In genomic region chr6:84465596-84465995, GRCm38 (mm10) we compare ENCODE assay signal across 20 mouse cellular contexts.
DNase-seq lines count a peak whose midpoint lies in the region; ATAC-seq and TF ChIP-seq lines count a peak whose summit lies in the region.
"Had no signal": no experiment of that assay in that cellular context is flagged by ENCODE, and none has a peak within 500 bp of the region (broad histone marks: within the 10 kb centered on the region; RNA-seq: fewer than 3 reads in every experiment).

No protein-coding gene starts in this region.

- H3K27ac ChIP-seq in forebrain, embryonic 14.5 days (ENCODE audit: low read depth, low read length) = peak overlapping the region; percentile 23; the same call in 1 of the 2 replicates
- no peak overlapping the region for H3K27ac ChIP-seq in forebrain, embryonic 16.5 days (ENCODE audit: low read length)
- no peak overlapping the region; the same call in 1 of the 2 replicates for H3K27ac ChIP-seq in liver, embryonic 13.5 days
- H3K27ac ChIP-seq: embryonic facial prominence, embryonic 12.5 days; forebrain, embryonic 15.5 days; heart, embryonic 15.5 days; hindbrain, embryonic 13.5 days; limb, embryonic 13.5 days; lung, embryonic 15.5 days; macrophage had no signal

- H3K9ac ChIP-seq in forebrain, embryonic 14.5 days (ENCODE audit: low read length) = no peak overlapping the region
- H3K9ac ChIP-seq in forebrain, embryonic 16.5 days (replicated peaks; ENCODE audit: low read depth, low read length) = no peak overlapping the region
- H3K9ac ChIP-seq in liver, embryonic 13.5 days = no peak overlapping the region
- H3K9ac ChIP-seq: embryonic facial prominence, embryonic 12.5 days; forebrain, embryonic 15.5 days; heart, embryonic 15.5 days; hindbrain, embryonic 13.5 days; limb, embryonic 13.5 days; lung, embryonic 15.5 days had no signal

- H3K36me3 ChIP-seq in forebrain, embryonic 14.5 days (ENCODE audit: control insufficient read depth, insufficient read depth, low read length) = no peaks in the 10 kb centered on the region
- H3K36me3 ChIP-seq in forebrain, embryonic 16.5 days (ENCODE audit: control insufficient read depth, insufficient read depth) = no peaks in the 10 kb centered on the region
- no peaks in the 10 kb centered on the region for H3K36me3 ChIP-seq in liver, embryonic 13.5 days
- H3K36me3 ChIP-seq: embryonic facial prominence, embryonic 12.5 days; forebrain, embryonic 15.5 days; heart, embryonic 15.5 days; hindbrain, embryonic 13.5 days; limb, embryonic 13.5 days; lung, embryonic 15.5 days had no signal

- no peaks in the 10 kb centered on the region for H3K27me3 ChIP-seq in forebrain, embryonic 14.5 days (replicated peaks; ENCODE audit: control insufficient read depth, insufficient read depth, low read length)
- H3K27me3 ChIP-seq in forebrain, embryonic 16.5 days (replicated peaks; ENCODE audit: control insufficient read depth, insufficient read depth, low read length) = no peaks in the 10 kb centered on the region
- H3K27me3 ChIP-seq in liver, embryonic 13.5 days = no peaks in the 10 kb centered on the region
- H3K27me3 ChIP-seq: embryonic facial prominence, embryonic 12.5 days; forebrain, embryonic 15.5 days; hindbrain, embryonic 13.5 days; lung, embryonic 15.5 days had no signal

- 87% methylated on average over 5 of the region's 5 CpGs for WGBS in forebrain, embryonic 14.5 days
- WGBS in forebrain, embryonic 16.5 days = 84% methylated on average over 5 of the region's 5 CpGs
- WGBS in liver, embryonic 13.5 days (ENCODE audit: insufficient replicate concordance) = 46% methylated on average over 5 of the region's 5 CpGs
- 85% methylated on average over 5 of the region's 5 CpGs for WGBS in lung, adult 2 months

- no peak for TF ChIP-seq POLR2A in lung, adult 2 months (IDR thresholded peaks at IDR 0.05; ENCODE audit: borderline replicate concordance, extremely low read depth, low read depth, low read length)

- no peak for TF ChIP-seq CTCF in lung, adult 2 months (IDR thresholded peaks at IDR 0.05; ENCODE audit: insufficient read depth, low read length)

- H3K4me1 ChIP-seq in forebrain, embryonic 14.5 days (ENCODE audit: control insufficient read depth, insufficient read depth, low read length) = no peaks in the 10 kb centered on the region
- peaks cover 5% of the 10 kb centered on the region for H3K4me1 ChIP-seq in forebrain, embryonic 16.5 days (replicated peaks; ENCODE audit: control insufficient read depth, insufficient read depth, low read length)
- peaks cover 16% of the 10 kb centered on the region for H3K4me1 ChIP-seq in liver, embryonic 13.5 days (replicated peaks)
- H3K4me1 ChIP-seq in lung, adult 2 months (ENCODE audit: control insufficient read depth, insufficient read depth, low read length) = no peaks in the 10 kb centered on the region
- H3K4me1 ChIP-seq: embryonic facial prominence, embryonic 12.5 days; forebrain, embryonic 15.5 days; heart, embryonic 15.5 days; hindbrain, embryonic 13.5 days; limb, embryonic 13.5 days; lung, embryonic 15.5 days had no signal

- no peak overlapping the region for H3K4me2 ChIP-seq in forebrain, embryonic 14.5 days (ENCODE audit: low read length)
- no peak overlapping the region for H3K4me2 ChIP-seq in forebrain, embryonic 16.5 days (ENCODE audit: low read length)
- no peak overlapping the region for H3K4me2 ChIP-seq in liver, embryonic 13.5 days
- H3K4me2 ChIP-seq: embryonic facial prominence, embryonic 12.5 days; forebrain, embryonic 15.5 days; heart, embryonic 15.5 days; hindbrain, embryonic 13.5 days; limb, embryonic 13.5 days; lung, embryonic 15.5 days; midbrain, embryonic 11.5 days had no signal

- no peak overlapping the region for H3K4me3 ChIP-seq in forebrain, embryonic 14.5 days (ENCODE audit: low read depth, low read length)
- H3K4me3 ChIP-seq in forebrain, embryonic 16.5 days (replicated peaks; ENCODE audit: low read length) = no peak overlapping the region
- H3K4me3 ChIP-seq in liver, embryonic 13.5 days (replicated peaks) = no peak overlapping the region
- H3K4me3 ChIP-seq in lung, adult 2 months (replicated peaks; ENCODE audit: extremely low read depth, low read depth, low read length) = no peak overlapping the region
- H3K4me3 ChIP-seq: embryonic facial prominence, embryonic 12.5 days; forebrain, embryonic 15.5 days; heart, embryonic 15.5 days; hindbrain, embryonic 13.5 days; limb, embryonic 13.5 days; lung, embryonic 15.5 days had no signal

- DNase-seq in forebrain, embryonic 14.5 days (ENCODE audit: low spot score) = no peak
- DNase-seq in c-Kit-negative CD71-positive TER-119-positive erythroid progenitor cells, embryonic 14.5 days (ENCODE audit: low read depth, low spot score) = peak; percentile 4
- peak; percentile 39 for DNase-seq in liver, embryonic 13.5 days
- DNase-seq in adipocyte (ENCODE audit: low spot score) = no peak
- DNase-seq in lung, adult 2 months = no peak
- DNase-seq: gastrocnemius, postnatal 25 days; heart, postnatal 36 days; kidney, postnatal 25 days; thymus, postnatal 4 days had no signal

- no peak for ATAC-seq in forebrain, embryonic 14.5 days
- no peak for ATAC-seq in forebrain, embryonic 16.5 days
- ATAC-seq in liver, embryonic 13.5 days (ENCODE audit: low read depth) = peak; percentile 97
- peak; percentile 96 for ATAC-seq in megakaryocyte-erythroid progenitor cell, adult 5-6 weeks (replicated peaks; ENCODE audit: low FRiP score, low TSS enrichment, poor library complexity, severe bottlenecking)
- ATAC-seq: inflammation-experienced regulatory T-cells, adult 6 months had no signal

- no peaks in the 10 kb centered on the region for H3K9me3 ChIP-seq in forebrain, embryonic 14.5 days (replicated peaks; ENCODE audit: control insufficient read depth, low read length)
- H3K9me3 ChIP-seq in forebrain, embryonic 16.5 days (ENCODE audit: control insufficient read depth, low read length) = no peaks in the 10 kb centered on the region
- no peaks in the 10 kb centered on the region for H3K9me3 ChIP-seq in liver, embryonic 13.5 days (replicated peaks)
- H3K9me3 ChIP-seq: embryonic facial prominence, embryonic 12.5 days; forebrain, embryonic 15.5 days; heart, embryonic 15.5 days; hindbrain, embryonic 13.5 days; limb, embryonic 13.5 days; lung, embryonic 15.5 days had no signal

Comparison
In these comparisons a context has a peak if more than half of its experiments do, and no peak if none do; other contexts are left out.
1. ATAC-seq: peak in liver, embryonic 13.5 days (single experiment) and megakaryocyte-erythroid progenitor cell, adult 5-6 weeks (single experiment); none in forebrain, embryonic 14.5 days (single experiment) and forebrain, embryonic 16.5 days (single experiment).
2. DNase-seq: peak in c-Kit-negative CD71-positive TER-119-positive erythroid progenitor cells, embryonic 14.5 days (single experiment) and liver, embryonic 13.5 days (single experiment); none in forebrain, embryonic 14.5 days (single experiment), adipocyte (single experiment) and lung, adult 2 months (single experiment).